Mouse (Mus musculus) neural tube, embryonic 12.5 days (tissue): ENCODE measurements around the gene Snd1. TPM values are rescaled to one million over a fixed set of nuclear protein-coding genes. Genes with fewer than 3 reads are reported as not detected.

Experiments
- ATAC-seq: fragments of 200-750 bp; cut with Nextera tagmentation; 2 replicates; pipeline ENCODE4 v1.8.0; 2017; ENCODE audit warnings: low read depth, mild to moderate bottlenecking, moderate TSS enrichment, moderate library complexity; ENCODE audit not compliant: low FRiP score
- H3K27ac ChIP-seq: fragments of 300-500 bp; sonication (generic); 2 replicates; pipeline ENCODE4 v1.5.1; 2016
- H3K27me3 ChIP-seq: fragments of 300-500 bp; sonication (generic); replicated peaks from 2 replicates; pipeline ENCODE4 v1.6.1; 2016; ENCODE audit warnings: mild to moderate bottlenecking
- H3K36me3 ChIP-seq: fragments of 300-500 bp; sonication (generic); 2 replicates; pipeline ENCODE4 v1.6.1; 2016; ENCODE audit warnings: mild to moderate bottlenecking
- H3K4me1 ChIP-seq: fragments of 300-500 bp; sonication (generic); 2 replicates; pipeline ENCODE4 v1.6.1; 2016
- H3K4me2 ChIP-seq: fragments of 300-500 bp; sonication (generic); replicated peaks from 2 replicates; pipeline ENCODE4 v1.6.1; 2016; ENCODE audit warnings: mild to moderate bottlenecking
- H3K4me3 ChIP-seq: fragments of 300-500 bp; sonication (generic); 2 replicates; pipeline ENCODE4 v1.5.1; 2016
- H3K9ac ChIP-seq: fragments of 300-500 bp; sonication (generic); 2 replicates; pipeline ENCODE4 v1.6.1; 2016; ENCODE audit warnings: mild to moderate bottlenecking
- H3K9me3 ChIP-seq: fragments of 300-500 bp; sonication (generic); 2 replicates; pipeline ENCODE4 v1.6.1; 2016; ENCODE audit warnings: mild to moderate bottlenecking
- WGBS: fragments of 180-500 bp; shearing (Covaris S2); methylation state at CpG from one replicate; pipeline ENCODE4 v1.1.7; 2016; 5-methylcytosine and 5-hydroxymethylcytosine counted together
- polyA plus RNA-seq: library from polyadenylated mRNA; unstranded; fragments of >200 nt; fragmentation: Nextera tagmentation; extraction: Ambion mirVana; gene quantifications from 2 replicates; pipeline ENCODE4 v1.2.1, GENCODE M21; 2016

Snd1 gene
- polyA plus RNA-seq, 1 experiment from 2014 or later, result 101 TPM

GRCm38 (mm10) chr6:28831854-28832750 lies 357.2 kb downstream of the Snd1 start:
- H3K4me1 ChIP-seq, result peaks cover 50% of the 10 kb centered on the region
- peak overlapping the region; percentile 96 for H3K9ac ChIP-seq
- peak overlapping the region; percentile 88 for H3K4me3 ChIP-seq
- peak overlapping the region; percentile 97 for H3K4me2 ChIP-seq
- ATAC-seq, result peak; percentile 34
- under 1% methylated on average over 80 of the region's 82 CpGs for WGBS
- peaks cover 9% of the 10 kb centered on the region; the same call in 1 of the 2 replicates for H3K27me3 ChIP-seq
- H3K9me3 ChIP-seq, result no peaks in the 10 kb centered on the region
- H3K36me3 ChIP-seq, result no peaks in the 10 kb centered on the region
- peak overlapping the region; percentile 89 for H3K27ac ChIP-seq

GRCm38 (mm10) chr6:28832751-28833291 lies 357.9 kb downstream of the Snd1 start:
- Histone ChIP-seq H3K4me3 (peak overlapping the region; percentile 88), H3K9me3 (no peaks in the 10 kb centered on the region), H3K4me2 (peak overlapping the region; percentile 97), H3K9ac (peak overlapping the region; percentile 96), H3K36me3 (no peaks in the 10 kb centered on the region), H3K4me1 (peaks cover 43% of the 10 kb centered on the region), H3K27me3 (peaks cover 9% of the 10 kb centered on the region; the same call in 1 of the 2 replicates), H3K27ac (peak overlapping the region; percentile 89)
- WGBS, result under 1% methylated on average over 58 of the region's 58 CpGs
- ATAC-seq, result peak; percentile 80

GRCm38 (mm10) chr6:28833380-28833822 lies 358.5 kb downstream of the Snd1 start:
- peak overlapping the region; percentile 89 for H3K27ac ChIP-seq
- H3K9me3 ChIP-seq, result no peaks in the 10 kb centered on the region
- no peaks in the 10 kb centered on the region for H3K36me3 ChIP-seq
- WGBS, result under 1% methylated on average over 22 of the region's 43 CpGs
- H3K27me3 ChIP-seq, result peaks cover 9% of the 10 kb centered on the region; the same call in 1 of the 2 replicates
- H3K4me1 ChIP-seq, result peaks cover 38% of the 10 kb centered on the region
- peak; percentile 73 for ATAC-seq
- H3K4me2 ChIP-seq, result peak overlapping the region; percentile 97
- H3K9ac ChIP-seq, result peak overlapping the region; percentile 96
- H3K4me3 ChIP-seq, result peak overlapping the region; percentile 88

GRCm38 (mm10) chr6:28834046-28834445 lies 359.1 kb downstream of the Snd1 start:
- ATAC-seq, result peak; percentile 5; the same call in 1 of the 2 replicates
- Histone ChIP-seq H3K36me3 (no peaks in the 10 kb centered on the region), H3K4me2 (peak overlapping the region; percentile 97), H3K9ac (peak overlapping the region; percentile 96), H3K9me3 (no peaks in the 10 kb centered on the region), H3K27ac (no peak overlapping the region), H3K4me3 (peak overlapping the region; percentile 88), H3K4me1 (peaks cover 33% of the 10 kb centered on the region), H3K27me3 (peaks cover 9% of the 10 kb centered on the region; the same call in 1 of the 2 replicates)
- 9% methylated on average over 2 of the region's 2 CpGs for WGBS

- Histone ChIP-seq H3K27ac (no peak overlapping the region), H3K4me3 (no peak overlapping the region), H3K9me3 (no peaks in the 10 kb centered on the region), H3K36me3 (no peaks in the 10 kb centered on the region), H3K9ac (no peak overlapping the region), H3K27me3 (no peaks in the 10 kb centered on the region), H3K4me1 (peaks cover 22% of the 10 kb centered on the region), H3K4me2 (no peak overlapping the region)
- ATAC-seq, result no peak
Measured at GRCm38 (mm10) chr6:28836600-28836999, 361.7 kb downstream of the Snd1 start.

- Histone ChIP-seq H3K27me3 (no peaks in the 10 kb centered on the region), H3K9ac (no peak overlapping the region), H3K4me3 (no peak overlapping the region), H3K27ac (no peak overlapping the region), H3K36me3 (no peaks in the 10 kb centered on the region), H3K4me2 (no peak overlapping the region), H3K4me1 (peaks cover 28% of the 10 kb centered on the region), H3K9me3 (no peaks in the 10 kb centered on the region)
- WGBS, result 78% methylated on average over 3 of the region's 3 CpGs
- ATAC-seq, result no peak
Measured at GRCm38 (mm10) chr6:28841569-28841968, 366.6 kb downstream of the Snd1 start.

GRCm38 (mm10) chr6:28842375-28843276 lies 367.7 kb downstream of the Snd1 start:
- Histone ChIP-seq H3K27ac (peak overlapping the region; percentile 18; the same call in 1 of the 2 replicates), H3K4me2 (0 out of 2 replicates have a peak overlapping the region, but pooled peaks have one; percentile 13), H3K9me3 (no peaks in the 10 kb centered on the region), H3K27me3 (no peaks in the 10 kb centered on the region), H3K36me3 (no peaks in the 10 kb centered on the region), H3K4me3 (no peak overlapping the region), H3K4me1 (peaks cover 33% of the 10 kb centered on the region), H3K9ac (no peak overlapping the region)
- 21% methylated on average over 4 of the region's 4 CpGs for WGBS
- peak; percentile 91 for ATAC-seq

GRCm38 (mm10) chr6:28845610-28846009 lies 370.7 kb downstream of the Snd1 start:
- no peaks in the 10 kb centered on the region for H3K9me3 ChIP-seq

GRCm38 (mm10) chr6:28847616-28848015 lies 372.7 kb downstream of the Snd1 start:
- 72% methylated on average over 6 of the region's 6 CpGs for WGBS
- Histone ChIP-seq H3K9me3 (no peaks in the 10 kb centered on the region), H3K9ac (no peak overlapping the region), H3K4me3 (no peak overlapping the region), H3K36me3 (no peaks in the 10 kb centered on the region), H3K27me3 (no peaks in the 10 kb centered on the region), H3K4me1 (peaks cover 29% of the 10 kb centered on the region), H3K27ac (no peak overlapping the region), H3K4me2 (no peak overlapping the region)
- ATAC-seq, result no peak

More at GRCm38 (mm10) chr6:28845610-28846009, 370.7 kb downstream of the Snd1 start:
- H3K4me2 ChIP-seq, result no peak overlapping the region
- H3K4me1 ChIP-seq, result peaks cover 40% of the 10 kb centered on the region
- H3K4me3 ChIP-seq, result no peak overlapping the region
- no peaks in the 10 kb centered on the region for H3K27me3 ChIP-seq
- 74% methylated on average over 4 of the region's 4 CpGs for WGBS
- no peak overlapping the region for H3K9ac ChIP-seq
- no peaks in the 10 kb centered on the region for H3K36me3 ChIP-seq
- H3K27ac ChIP-seq, result no peak overlapping the region
- no peak for ATAC-seq

GRCm38 (mm10) chr6:28848285-28848794 lies 373.4 kb downstream of the Snd1 start:
- Histone ChIP-seq H3K36me3 (no peaks in the 10 kb centered on the region), H3K9ac (no peak overlapping the region), H3K4me3 (no peak overlapping the region), H3K9me3 (no peaks in the 10 kb centered on the region), H3K27ac (no peak overlapping the region), H3K27me3 (no peaks in the 10 kb centered on the region), H3K4me2 (no peak overlapping the region), H3K4me1 (peaks cover 29% of the 10 kb centered on the region)
- 60% methylated on average over 6 of the region's 6 CpGs for WGBS
- no peak for ATAC-seq

- H3K27ac ChIP-seq, result no peak overlapping the region
- no peaks in the 10 kb centered on the region for H3K9me3 ChIP-seq
- 63% methylated on average over 9 of the region's 9 CpGs for WGBS
- H3K4me3 ChIP-seq, result no peak overlapping the region
- H3K27me3 ChIP-seq, result no peaks in the 10 kb centered on the region
- H3K4me2 ChIP-seq, result no peak overlapping the region
- ATAC-seq, result no peak
- H3K9ac ChIP-seq, result no peak overlapping the region
- no peaks in the 10 kb centered on the region for H3K36me3 ChIP-seq
- peaks cover 33% of the 10 kb centered on the region for H3K4me1 ChIP-seq
Measured at GRCm38 (mm10) chr6:28848891-28849290, 374.0 kb downstream of the Snd1 start.
